Mouse (Mus musculus): ENCODE measurements around the gene Ppox.

The Ppox gene

GRCm38 (mm10) chr1:171239992-171240744 is 40.8 kb downstream of the Ppox start:
- DNase-seq = no peak

GRCm38 (mm10) chr1:171238463-171238862 is 42.5 kb downstream of the Ppox start:
- no peak for DNase-seq

- DNase-seq = no peak
Measured at GRCm38 (mm10) chr1:171237438-171237837, 43.5 kb downstream of the Ppox start.

GRCm38 (mm10) chr1:171235791-171236190 is 45.2 kb downstream of the Ppox start:
- DNase-seq = no peak

- DNase-seq = no peak
Measured at GRCm38 (mm10) chr1:171234538-171234937, 46.4 kb downstream of the Ppox start.

- DNase-seq = no peak
Measured at GRCm38 (mm10) chr1:171234126-171234525, 46.9 kb downstream of the Ppox start, which contains the start of gene Fcer1g. Fcer1g (minus strand) TSS chr1:171234365.

- no peak for DNase-seq
Measured at GRCm38 (mm10) chr1:171232800-171233730, 47.9 kb downstream of the Ppox start.

GRCm38 (mm10) chr1:171232348-171232747 is 48.6 kb downstream of the Ppox start:
- DNase-seq = no peak

GRCm38 (mm10) chr1:171231844-171232243 is 49.1 kb downstream of the Ppox start:
- no peak for DNase-seq

GRCm38 (mm10) chr1:171230215-171230614 is 50.8 kb downstream of the Ppox start:
- DNase-seq = no peak

- DNase-seq = no peak
Measured at GRCm38 (mm10) chr1:171229750-171230149, 51.2 kb downstream of the Ppox start.

- no peak for DNase-seq
Measured at GRCm38 (mm10) chr1:171227879-171228278, 53.1 kb downstream of the Ppox start.

- DNase-seq = no peak
Measured at GRCm38 (mm10) chr1:171226780-171227179, 54.2 kb downstream of the Ppox start.
